Mouse (Mus musculus): Measurements from ENCODE around the gene Dnajc11.

Dnajc11 gene

DNA sequence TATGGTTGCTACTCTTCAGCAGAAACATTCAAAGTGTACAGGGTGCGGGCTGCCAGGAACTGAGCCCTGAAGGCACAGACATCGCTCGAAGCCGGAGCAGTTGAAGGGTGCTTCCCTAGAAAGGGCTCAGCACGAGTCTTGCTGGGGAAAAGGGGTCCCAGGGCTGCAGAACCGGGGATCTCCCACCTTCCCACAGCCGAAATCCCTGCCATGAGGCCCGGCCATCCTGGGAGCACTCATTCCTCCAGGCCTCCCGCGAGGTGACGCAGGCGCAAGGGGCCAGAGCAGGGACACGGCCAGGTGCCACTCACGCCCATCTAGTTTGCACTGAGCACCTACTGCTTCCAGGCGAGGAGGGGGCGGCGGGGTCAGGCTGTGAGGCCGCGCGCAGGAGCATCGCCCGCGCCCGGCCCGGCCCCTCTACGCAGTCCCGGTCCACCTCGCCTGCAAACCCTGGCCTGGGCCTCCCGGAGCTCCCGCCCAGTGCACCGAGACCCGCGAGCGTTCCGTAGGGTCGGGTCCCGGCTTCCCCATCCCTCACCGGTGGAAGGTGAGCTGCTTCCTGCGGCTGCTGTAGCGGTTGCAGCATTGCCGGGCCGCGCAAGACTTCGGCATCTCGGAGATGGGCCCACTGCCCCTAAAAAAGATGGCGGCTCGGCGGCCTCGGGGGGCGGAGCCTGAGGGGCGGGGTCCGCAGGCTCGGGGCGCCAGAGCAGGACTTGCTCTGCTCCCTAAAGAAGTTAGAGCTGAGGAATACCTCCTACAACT lies 55.0 kb downstream of the Dnajc11 start, which contains the start of gene Thap3:
Thap3 (minus strand) TSS at position 656 of the 768 bp plus-strand sequence.
- peak; percentile 90 for DNase-seq

DNA sequence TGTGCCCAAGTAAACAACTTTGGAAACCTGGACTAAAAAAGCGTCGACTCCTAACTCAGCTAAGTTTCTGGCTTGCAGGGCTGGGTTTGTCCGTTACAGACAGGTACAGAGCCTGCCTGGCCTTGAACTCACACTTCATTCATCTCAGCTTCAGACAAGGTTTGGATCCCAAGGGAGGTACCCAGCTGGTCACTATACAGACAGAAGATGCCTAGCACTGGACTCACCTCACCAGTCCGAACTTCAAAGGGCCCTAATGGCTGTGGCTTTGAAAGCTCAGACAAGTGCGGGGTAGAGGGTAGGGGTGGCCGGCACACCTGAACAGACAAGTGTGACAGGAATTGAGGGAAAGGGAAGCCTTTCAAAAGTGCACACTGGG lies 55.6 kb downstream of the Dnajc11 start:
- DNase-seq: no peak

DNA sequence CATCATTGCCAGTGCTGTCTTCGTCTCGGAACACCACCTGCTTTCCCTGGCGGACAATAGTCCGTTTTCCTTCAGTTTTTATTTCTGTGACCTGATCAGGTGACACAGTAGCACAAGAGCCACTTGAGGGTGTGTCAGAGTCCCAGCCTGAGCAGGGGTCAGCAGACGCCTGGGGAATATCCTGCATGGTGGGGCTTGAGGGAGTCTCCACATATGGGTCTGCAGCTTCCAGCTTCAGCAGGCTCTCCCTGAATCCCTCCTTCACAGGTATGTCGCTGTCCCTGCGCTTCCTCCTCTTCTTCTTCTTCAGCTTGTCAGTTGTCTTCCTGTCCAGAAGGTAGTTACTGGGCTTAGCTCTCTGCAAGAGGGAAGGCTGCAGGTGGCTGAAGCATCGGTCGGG lies 58.6 kb downstream of the Dnajc11 start:
- DNase-seq: no peak

DNA sequence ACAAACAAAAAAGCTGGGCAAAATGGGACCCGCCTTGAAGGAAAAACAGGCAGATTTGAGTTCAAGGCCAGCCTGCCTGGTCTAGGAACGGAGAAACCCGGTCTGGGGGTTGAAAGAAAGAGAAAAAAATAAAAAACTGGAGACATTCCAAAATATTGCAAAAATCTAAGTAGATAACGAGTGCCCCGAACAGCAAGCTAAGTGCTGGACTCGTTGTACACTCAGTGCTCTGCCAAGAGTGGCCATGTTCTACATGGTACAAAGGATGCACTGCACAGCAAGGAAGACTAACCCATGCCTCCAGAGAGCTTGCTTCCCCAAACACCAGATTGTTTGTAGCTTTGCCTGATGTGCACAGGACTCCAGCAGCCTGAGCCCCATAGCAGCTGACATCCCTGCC lies 59.5 kb downstream of the Dnajc11 start:
- DNase-seq: no peak

DNA sequence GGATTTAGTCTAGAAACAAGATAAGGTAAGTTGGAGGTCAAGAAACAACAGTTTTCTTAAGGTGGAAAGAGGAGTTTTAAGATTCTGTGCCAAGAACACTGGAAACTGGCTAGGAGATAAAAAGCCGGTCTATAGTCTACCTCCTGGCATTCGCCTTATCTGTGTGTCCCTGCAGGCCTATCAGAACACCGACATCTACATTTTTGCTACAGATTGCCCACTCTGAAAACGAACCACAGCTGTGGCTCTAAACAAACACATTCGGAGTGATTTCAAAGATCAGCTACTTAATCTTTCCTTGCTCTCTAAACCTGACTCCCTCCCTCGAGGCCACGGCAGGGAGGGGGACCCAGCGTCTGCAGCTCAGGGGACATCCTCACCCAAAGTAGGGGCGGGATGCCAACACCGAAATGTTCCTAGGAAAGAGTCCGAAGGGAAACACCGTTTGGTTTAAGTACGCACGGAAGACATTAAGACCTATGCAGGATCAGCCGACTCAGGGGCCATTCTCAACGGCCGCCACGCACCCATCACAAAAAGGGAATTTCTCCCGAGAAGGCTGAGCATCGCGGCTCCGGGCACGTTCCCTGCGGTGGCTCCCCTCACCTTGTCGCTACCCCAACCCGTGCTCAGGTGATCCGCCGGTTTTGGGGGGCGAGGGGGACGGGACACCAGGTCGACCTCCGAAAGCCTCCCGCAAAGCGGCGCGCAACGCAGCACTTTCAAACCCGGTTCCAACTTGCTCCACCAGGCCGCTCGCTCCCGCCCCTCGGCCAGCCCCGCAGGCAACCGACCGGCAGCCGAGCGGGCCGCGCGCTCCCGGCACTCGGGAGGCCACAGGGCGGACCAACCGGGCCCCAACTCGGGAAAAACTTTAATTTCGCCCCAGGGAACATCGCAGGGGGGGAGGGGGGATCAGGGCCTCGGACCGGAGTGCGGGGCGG lies 61.0 kb downstream of the Dnajc11 start:
- peak; percentile 70 for DNase-seq

DNA sequence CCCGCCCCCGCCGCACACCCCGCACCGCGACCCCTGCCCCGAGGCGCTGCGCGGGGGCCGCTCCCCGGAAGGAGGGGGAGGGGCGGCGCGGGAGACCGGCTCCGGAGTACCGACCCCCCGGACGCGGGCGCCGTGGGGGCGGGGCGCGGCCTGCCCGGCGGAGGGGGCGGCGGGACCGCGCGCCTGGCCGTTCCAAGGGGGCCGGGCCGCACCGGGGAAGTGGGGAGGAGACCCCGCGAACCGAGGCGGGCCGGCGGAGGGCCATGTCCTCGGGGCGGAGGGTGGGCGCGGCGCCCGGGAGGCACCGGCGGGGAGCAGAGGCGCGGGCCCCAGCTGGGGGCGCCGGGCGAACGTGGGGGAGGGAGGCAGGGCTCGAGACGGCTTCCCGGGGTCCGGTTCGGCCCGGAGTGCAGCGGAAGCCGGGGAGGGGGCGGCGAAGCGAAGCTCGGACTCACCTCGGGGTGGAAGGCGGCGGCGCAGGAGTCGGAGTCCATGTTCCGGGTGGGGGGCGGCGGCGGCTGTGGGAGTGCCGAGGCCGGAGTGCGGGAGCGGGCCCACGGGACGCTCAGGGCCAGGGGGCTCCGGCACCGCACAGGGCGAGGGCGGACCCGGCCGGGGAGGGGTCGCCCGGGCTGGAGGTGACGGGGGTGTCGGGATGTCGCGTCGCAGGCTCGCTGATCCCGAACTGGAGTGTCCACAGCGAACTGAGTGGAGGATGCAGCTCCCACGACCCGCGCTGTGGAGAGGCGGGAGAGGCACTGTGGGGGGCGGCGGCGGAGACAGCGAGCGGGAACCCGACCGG lies 62.1 kb downstream of the Dnajc11 start:
- peak; percentile 73 for DNase-seq

DNA sequence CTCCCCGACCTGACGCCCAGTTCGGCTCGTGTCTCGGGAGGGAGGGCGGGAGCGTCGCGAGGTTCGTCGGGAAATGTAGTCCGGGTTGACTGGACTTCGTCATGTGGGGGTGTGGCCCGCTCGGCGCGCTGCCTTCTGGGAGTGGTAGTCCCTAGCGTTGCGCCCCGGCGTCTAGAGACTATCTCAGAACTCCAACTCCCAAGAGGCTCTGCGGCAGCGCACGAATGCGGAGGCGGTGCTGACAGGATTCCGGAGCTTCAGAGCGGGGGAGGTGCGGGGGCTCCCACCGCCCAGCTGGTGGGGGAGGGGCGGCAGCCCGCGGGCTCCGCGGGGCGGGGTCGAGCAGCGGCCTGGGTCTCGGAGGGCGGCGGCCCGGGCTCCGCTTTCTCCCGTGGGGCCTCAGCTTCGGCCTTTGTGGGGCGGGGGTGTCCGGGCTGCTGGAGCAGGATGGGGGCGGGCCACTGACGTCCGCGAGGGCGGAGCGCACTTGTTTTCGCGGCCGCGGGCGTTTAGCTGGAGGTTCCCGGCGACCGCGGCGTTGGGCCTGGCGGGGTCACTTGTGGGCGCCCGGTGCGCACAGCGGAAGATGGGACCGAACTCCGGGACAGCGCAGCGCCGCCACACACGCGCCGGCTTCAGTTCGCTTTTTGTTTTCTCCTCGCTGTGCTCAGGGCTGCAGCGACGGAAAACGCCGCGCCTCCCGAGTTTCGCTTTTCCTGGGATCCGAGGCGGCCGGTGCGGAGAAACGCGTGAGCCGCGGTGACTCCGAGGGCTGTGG lies 62.9 kb downstream of the Dnajc11 start, which contains the start of gene Phf13:
Phf13 (minus strand) TSS at position 86 of the 778 bp plus-strand sequence.
- DNase-seq: peak; percentile 99

DNA sequence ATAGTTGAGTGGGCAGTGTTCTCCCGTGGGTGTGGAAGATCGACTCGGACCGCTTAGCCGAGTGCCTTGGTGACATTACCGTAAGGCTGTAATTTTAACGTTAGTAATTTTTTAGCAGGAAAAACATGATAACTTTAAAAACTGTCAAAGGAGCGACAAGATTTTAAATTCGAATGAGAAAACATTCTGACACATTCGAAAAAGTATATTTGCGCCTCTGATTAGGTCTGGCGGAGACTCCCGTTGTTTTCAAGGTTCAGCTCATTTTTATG lies 63.4 kb downstream of the Dnajc11 start:
- no peak for DNase-seq

DNA sequence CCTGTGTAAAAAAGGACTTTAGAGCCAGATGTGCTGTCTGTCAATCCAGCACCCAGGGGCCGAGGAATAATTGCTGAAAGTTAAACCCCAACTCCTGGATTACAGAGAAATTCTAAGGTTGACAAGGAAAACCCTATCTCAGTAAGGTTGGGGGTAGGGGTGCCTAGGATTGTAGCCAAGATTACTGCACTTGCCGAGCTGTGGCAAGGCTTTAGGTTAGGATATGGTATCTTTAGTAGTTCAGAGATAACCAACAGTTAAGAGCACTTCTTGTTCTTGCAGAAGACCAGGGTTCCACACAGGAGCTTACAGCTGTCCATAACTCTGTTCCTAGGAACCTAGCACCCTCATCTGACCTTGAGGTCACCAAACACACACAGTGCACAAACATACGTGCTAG lies 64.2 kb downstream of the Dnajc11 start:
- DNase-seq: no peak

DNA sequence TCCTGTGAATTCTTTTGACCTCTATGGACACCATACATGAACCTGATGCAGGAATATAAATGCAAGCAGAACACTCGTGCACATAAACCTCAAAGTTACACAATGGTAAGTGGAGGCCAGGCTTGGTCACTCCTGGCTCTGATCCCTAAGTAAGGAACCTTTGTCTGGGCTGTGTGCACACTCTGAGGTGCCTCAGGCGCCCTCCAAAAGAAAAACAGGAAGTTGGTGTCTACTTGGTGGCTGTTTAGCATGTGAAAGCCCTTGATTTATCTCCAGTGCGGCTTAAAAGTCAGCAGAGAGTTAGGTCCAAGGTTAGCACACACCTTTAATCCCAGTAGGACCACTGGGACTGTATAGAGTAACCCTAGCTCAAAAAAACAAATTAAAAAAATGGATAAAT lies 66.0 kb downstream of the Dnajc11 start:
- DNase-seq: no peak

DNA sequence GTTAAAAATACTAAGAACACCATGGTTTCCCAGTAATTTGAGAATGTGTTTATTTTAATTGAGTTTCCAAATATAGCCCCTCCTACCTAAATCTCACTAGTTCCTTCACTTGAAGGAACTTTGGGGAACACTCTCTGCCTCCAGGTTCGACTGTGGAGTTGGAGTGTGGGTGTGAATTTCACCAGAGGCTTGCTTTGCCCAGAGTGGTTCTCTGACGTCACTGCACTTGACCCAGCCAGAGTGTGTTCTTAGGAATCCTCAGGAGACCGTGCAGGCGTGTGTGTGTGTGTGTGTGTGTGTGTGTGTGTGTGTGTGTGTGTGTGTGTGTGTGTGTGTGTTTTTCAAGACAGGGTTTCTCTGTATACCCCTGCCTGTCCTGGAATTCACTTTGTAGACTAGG lies 67.4 kb downstream of the Dnajc11 start:
- DNase-seq: no peak

DNA sequence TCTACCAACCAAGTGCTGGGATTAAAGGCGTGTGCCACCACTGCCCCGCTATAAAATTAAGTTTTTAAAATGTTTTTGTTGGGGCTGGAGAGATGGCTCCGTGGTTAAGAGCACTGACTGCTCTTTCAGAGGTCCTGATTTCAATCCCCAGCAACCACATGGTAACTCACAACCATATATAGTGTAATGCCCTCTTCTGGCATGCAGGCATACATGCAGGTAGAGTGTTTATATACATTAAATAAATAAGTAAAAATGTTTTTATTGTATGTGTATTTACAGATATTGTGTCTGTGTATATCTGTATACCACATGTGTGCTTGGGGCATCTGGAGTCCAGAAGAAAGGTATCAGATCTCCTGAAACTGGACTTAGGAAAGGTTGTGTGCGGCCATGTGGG lies 67.8 kb downstream of the Dnajc11 start:
- DNase-seq: no peak

DNA sequence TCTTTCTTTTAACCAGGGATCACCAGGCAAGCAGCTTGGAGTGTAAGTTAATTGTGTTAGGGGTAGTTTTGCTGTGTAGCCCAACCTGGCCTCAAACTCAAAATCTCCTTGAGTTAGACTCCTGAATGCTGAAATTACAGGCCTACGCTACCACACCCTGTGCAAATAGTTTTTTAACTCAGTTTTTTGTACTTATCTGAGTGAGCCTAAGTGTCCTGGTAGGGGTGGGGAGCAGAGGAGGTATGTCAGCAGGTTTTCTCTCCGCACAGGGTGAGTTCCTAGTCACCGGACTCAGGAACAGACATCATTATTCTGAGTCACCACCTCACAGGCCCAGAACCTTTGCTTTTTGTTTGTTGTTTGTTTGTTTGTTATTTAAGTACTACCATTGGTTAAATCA lies 68.6 kb downstream of the Dnajc11 start:
- DNase-seq: no peak

DNA sequence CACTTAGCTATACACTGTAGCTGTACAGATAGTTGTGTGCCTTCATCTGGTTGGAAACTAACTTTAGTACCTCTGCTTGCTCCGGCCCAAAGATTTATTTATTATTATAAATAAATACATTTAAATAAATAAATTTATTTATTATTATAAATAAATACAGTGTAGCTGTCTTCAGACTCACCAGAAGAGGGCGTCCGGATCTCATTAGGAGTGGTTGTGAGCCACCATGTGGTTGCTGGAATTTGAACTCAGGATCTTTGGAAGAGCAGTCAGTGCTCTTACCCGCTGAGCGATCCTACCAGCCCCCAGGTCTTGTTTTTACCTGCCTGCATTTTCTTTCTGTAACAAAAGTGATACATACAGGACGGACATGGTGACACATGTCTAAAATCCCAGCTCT lies 72.6 kb downstream of the Dnajc11 start:
- no peak for DNase-seq

DNA sequence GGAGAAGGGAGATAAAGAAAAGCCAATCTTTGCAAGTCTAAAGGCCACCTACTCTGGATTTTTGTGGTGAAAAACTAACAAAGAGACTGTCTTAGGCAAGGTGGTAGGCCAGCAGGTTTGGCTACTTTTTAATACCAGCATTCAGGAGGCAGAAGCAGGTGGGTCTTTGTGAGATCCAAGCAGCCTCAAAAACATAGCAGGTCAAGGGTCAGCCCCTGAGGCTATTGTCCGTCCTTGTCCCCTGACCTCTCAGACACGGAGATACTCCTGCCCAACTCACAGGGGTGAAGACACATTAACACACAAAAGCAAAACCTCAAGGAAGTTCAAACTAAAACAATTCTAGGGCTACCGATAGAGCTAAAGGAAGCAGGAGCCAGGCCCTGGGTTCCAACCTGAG lies 73.3 kb downstream of the Dnajc11 start:
- DNase-seq: no peak

DNA sequence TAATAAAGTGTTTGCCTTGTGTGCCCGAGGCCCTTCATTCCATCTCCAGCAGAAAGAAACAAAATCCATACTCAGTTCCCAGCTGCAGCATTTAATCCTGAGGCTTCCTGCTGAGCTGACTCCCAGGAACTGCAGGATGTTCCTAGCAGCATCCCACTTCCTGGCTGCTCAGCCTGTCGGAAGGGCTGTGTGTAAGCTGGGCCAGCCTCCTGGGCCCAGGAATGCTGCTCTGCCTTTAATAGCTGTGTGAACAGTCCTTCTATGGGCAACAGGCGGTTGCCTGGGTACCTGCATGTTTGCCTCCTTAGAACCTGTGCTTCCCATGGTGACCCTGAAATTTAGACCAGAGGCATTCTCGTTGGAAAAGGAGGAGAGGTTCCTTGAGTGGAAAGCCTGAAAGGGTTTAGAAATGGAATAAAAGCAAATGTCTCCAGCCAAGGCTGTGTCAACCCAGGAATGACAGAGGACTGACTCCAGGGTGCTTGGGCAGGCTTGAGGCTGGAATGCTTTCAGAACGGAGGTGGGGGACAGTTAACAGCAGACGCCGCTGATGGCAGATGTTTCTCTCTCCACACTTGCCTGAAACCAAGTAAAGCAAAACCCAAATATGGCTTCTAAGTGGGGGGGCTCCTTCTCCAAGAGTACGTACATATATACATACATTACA lies 74.1 kb downstream of the Dnajc11 start:
- DNase-seq: peak; percentile 73

DNA sequence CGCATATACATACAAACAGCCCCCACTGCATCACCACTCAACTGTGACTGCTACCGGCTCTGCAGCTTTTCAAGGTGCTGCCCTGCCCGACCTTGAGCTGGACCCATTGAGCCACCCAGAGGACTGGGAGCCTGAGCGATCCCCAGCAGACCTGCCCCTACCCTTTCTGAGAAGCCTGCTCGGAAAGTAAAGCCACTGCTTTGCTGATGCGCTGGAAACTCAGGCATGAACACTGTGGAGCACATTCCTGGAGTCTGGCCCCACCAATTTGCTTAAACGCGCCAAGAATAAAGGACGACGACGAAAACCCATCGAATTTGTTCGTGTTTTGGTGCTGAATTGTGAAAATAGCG lies 74.6 kb downstream of the Dnajc11 start:
- DNase-seq: peak; percentile 62

DNA sequence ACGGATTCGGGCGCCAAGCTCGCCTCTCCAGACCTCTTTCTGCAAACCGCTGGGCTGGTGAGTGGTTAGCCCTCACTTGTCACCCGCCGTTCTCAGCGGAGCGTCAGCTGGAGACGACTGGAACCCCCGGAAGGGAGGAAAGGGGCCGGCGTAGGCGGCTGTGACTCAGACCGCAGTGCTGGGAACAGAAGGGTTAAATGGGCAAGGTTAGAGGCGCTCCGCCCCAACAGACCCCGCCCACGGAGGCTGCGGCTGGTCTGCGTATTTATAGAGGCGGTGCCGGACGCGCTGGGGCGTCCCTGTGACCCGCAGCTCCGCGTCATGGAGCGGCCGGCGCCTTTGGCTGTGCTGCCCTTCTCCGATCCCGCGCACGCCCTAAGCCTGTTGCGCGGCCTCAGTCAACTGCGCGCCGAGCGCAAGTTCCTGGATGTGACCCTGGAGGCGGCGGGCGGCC lies 75.2 kb downstream of the Dnajc11 start, which contains the start of gene Klhl21:
Klhl21 (plus strand) TSS at position 182 of the 454 bp plus-strand sequence.
- DNase-seq: peak; percentile 97

DNA sequence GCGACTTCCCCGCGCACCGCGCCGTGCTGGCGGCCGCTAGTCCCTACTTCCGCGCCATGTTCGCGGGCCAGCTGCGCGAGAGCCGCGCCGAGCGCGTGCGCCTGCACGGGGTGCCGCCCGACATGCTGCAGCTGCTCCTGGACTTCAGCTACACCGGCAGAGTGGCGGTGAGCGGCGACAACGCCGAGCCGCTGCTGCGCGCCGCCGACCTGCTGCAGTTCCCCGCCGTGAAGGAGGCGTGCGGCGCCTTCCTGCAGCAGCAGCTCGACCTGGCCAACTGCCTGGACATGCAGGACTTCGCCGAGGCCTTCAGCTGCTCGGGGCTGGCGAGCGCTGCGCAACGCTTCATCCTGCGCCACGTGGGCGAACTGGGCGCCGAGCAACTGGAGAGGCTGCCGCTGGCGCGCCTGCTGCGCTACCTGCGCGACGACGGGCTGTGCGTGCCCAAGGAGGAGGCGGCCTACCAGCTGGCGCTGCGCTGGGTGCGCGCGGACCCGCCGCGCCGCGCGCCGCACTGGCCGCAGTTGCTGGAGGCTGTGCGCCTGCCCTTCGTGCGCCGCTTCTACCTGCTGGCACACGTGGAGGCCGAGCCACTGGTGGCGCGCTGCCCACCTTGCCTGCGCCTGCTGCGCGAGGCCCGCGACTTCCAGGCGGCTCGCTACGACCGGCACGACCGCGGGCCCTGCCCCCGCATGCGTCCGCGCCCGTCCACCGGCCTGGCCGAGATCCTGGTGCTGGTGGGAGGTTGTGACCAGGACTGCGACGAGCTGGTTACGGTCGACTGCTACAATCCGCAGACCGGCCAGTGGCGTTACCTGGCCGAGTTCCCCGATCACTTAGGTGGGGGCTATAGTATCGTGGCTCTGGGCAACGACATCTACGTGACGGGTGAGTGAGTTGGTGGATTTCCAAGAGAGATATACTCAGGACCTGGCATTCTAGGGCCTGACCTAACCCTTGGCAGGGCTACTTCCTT lies 75.9 kb downstream of the Dnajc11 start:
- no peak for DNase-seq

DNA sequence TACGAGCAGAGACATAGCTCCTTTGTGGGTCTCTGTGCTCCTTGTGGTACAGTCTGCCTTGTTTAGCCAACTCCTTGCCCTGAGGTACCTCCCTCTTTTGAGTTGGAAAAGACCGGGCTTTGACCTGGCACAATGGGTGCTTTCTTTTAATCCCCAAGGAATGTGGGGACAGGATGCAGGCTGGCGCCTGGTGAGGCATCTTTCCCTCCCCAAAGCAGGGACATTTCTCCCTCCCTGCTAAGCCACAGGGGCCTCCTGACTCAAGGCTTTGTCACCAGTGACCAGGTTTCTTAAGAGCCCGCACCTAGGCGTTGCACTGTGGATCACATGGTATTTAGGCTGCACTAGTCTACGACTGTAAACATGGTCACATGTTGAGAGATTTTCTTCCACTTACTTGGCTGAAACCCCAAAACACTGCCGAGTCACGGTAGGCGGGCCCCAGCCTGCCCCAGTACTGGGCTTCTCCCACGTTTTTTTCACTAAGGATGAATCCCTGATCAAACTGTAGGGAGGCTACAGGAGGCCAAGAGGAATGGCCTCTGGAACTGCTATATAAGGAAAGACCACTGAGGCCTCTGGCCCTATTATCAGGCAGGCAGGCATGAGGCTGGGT lies 76.7 kb downstream of the Dnajc11 start:
- peak; percentile 55 for DNase-seq
